Mouse (Mus musculus): ENCODE data around the gene Eral1. TPM values are rescaled to one million over a fixed set of nuclear protein-coding genes. Genes with fewer than 3 reads are reported as not detected.

The Eral1 gene
- polyA plus RNA-seq, 1 experiment from 2014 or later, result 24.3 TPM

DNA sequence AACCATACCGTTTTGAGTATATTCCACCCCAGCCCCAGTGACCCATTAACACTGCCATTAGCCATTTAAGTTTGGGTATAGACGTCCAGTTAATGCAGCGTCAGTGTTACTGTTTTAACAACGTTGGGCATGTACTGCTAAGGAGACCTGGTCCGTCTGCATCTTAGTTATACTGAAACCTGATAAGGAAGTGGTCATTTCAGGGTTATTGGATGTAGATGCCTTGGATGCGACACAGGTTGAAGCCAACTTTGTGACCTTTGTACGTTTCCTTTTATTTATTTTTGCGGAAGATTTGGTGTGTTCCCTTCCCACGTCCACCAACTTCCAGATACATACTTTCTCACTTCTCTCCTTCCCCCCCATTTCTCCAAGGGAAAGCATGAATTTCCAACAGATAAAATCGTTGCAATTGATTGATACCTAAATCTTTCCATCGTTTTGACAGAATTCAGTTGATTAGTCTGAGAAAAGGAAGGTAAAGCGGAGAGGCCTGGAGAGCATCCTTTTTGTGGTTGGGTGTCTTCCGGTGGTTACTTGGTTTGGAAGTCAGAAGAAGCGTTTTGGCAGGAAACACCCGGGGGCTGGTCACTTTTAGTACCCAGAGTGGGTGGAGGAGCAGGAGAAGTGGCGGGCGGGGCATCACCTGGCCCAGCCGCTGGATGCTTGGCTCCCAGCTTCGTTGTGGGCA, 34.6 kb upstream of the Eral1 start:
- Histone ChIP-seq H3K9me3 (no peaks in the 10 kb centered on the region), H3K4me2 (peak overlapping the region; percentile 71), H3K9ac (peak overlapping the region; percentile 91), H3K27me3 (replicated peaks) (no peaks in the 10 kb centered on the region), H3K4me3 (peak overlapping the region; percentile 81), H3K36me3 (no peaks in the 10 kb centered on the region), H3K4me1 (peaks cover 64% of the 10 kb centered on the region), H3K27ac (replicated peaks) (peak overlapping the region; percentile 84)
- 12% methylated on average over 19 of the region's 19 CpGs for WGBS
- no peak for ATAC-seq (ENCODE audit: extremely low read depth, insufficient number of reproducible peaks, low FRiP score, low TSS enrichment)

DNA sequence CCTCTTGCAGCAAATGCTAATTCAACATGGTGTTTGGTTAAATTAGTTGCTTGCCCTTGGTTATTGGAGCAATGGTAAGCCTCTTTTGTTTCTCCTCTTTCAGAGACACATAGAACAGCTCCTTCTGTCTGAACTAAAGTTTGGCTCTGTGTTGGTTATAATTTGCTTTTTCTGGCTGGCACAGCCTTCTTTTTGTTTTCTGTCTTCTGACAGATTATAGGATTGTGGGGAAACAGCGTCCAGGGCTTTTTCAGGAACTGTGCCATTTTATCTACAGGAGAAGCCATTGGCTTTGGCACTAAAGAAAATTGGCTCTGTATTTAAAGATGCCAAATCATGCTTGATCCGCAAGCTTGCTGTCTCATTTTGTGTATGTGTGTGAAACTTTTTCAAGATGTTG, 33.4 kb upstream of the Eral1 start:
- peaks cover 64% of the 10 kb centered on the region for H3K4me1 ChIP-seq
- H3K36me3 ChIP-seq, result no peaks in the 10 kb centered on the region
- no peaks in the 10 kb centered on the region for H3K27me3 ChIP-seq (replicated peaks)
- H3K4me3 ChIP-seq, result no peak overlapping the region
- no peak overlapping the region for H3K9ac ChIP-seq
- no peaks in the 10 kb centered on the region for H3K9me3 ChIP-seq
- no peak for ATAC-seq (ENCODE audit: extremely low read depth, insufficient number of reproducible peaks, low FRiP score, low TSS enrichment)
- 83% methylated on average over 2 of the region's 2 CpGs for WGBS
- no peak overlapping the region for H3K27ac ChIP-seq (replicated peaks)
- H3K4me2 ChIP-seq, result no peak overlapping the region

- no peak overlapping the region for H3K9ac ChIP-seq
- H3K36me3 ChIP-seq, result peaks cover 39% of the 10 kb centered on the region
These were observed 24.3 kb upstream of the Eral1 start for GRCm38 (mm10) chr11:78104501-78104900.

GRCm38 (mm10) chr11:78102958-78103747, 23.0 kb upstream of the Eral1 start:
- Histone ChIP-seq H3K27ac (replicated peaks) (no peak overlapping the region), H3K9ac (no peak overlapping the region), H3K9me3 (no peaks in the 10 kb centered on the region; the same call in 1 of the 2 replicates), H3K4me2 (no peak overlapping the region), H3K27me3 (replicated peaks) (no peaks in the 10 kb centered on the region), H3K4me1 (peaks cover 28% of the 10 kb centered on the region), H3K4me3 (no peak overlapping the region), H3K36me3 (peaks cover 49% of the 10 kb centered on the region)
- no peak for ATAC-seq (ENCODE audit: extremely low read depth, insufficient number of reproducible peaks, low FRiP score, low TSS enrichment)
- WGBS, result 65% methylated on average over 5 of the region's 5 CpGs

More at GRCm38 (mm10) chr11:78104501-78104900, 24.3 kb upstream of the Eral1 start:
- Histone ChIP-seq H3K4me1 (peaks cover 30% of the 10 kb centered on the region), H3K9me3 (no peaks in the 10 kb centered on the region; the same call in 1 of the 2 replicates), H3K27ac (replicated peaks) (no peak overlapping the region), H3K27me3 (replicated peaks) (no peaks in the 10 kb centered on the region), H3K4me2 (no peak overlapping the region), H3K4me3 (no peak overlapping the region)
- WGBS, result 88% methylated on average over 5 of the region's 5 CpGs
- no peak for ATAC-seq (ENCODE audit: extremely low read depth, insufficient number of reproducible peaks, low FRiP score, low TSS enrichment)

DNA sequence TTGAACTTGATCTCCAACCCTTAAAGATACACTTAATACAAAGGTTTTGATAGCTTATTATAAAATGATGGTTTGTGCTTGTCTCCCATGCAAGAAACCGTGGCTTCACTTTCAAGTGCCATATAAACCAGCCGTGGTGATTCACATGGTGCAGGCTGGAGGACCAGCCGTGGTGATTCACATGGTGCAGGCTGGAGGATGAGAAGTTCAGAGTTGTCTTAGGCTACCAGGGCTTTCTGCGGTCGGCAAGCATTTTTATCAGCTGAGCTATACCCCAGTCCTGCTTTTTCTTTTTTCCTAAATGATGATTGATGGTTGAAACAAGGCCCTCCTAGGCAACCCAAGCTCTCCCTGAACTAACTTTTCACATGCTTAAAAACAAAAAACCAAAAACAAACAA, 22.0 kb upstream of the Eral1 start:
- no peak overlapping the region for H3K9ac ChIP-seq
- H3K4me2 ChIP-seq, result no peak overlapping the region
- H3K9me3 ChIP-seq, result no peaks in the 10 kb centered on the region
- ATAC-seq (ENCODE audit: extremely low read depth, insufficient number of reproducible peaks, low FRiP score, low TSS enrichment), result no peak
- peaks cover 38% of the 10 kb centered on the region for H3K4me1 ChIP-seq
- WGBS, result 63% methylated on average over 5 of the region's 5 CpGs
- peaks cover 39% of the 10 kb centered on the region for H3K36me3 ChIP-seq
- H3K27me3 ChIP-seq (replicated peaks), result no peaks in the 10 kb centered on the region
- no peak overlapping the region for H3K4me3 ChIP-seq
- no peak overlapping the region for H3K27ac ChIP-seq (replicated peaks)

GRCm38 (mm10) chr11:78100746-78101145, 20.6 kb upstream of the Eral1 start:
- no peak for ATAC-seq (ENCODE audit: extremely low read depth, insufficient number of reproducible peaks, low FRiP score, low TSS enrichment)
- Histone ChIP-seq H3K9me3 (no peaks in the 10 kb centered on the region), H3K4me2 (0 out of 2 replicates have a peak overlapping the region, but pooled peaks have one; percentile 5), H3K9ac (peak overlapping the region; percentile 21; the same call in 1 of the 2 replicates), H3K4me3 (no peak overlapping the region), H3K36me3 (peaks cover 25% of the 10 kb centered on the region), H3K4me1 (peaks cover 51% of the 10 kb centered on the region), H3K27ac (replicated peaks) (no peak overlapping the region), H3K27me3 (replicated peaks) (no peaks in the 10 kb centered on the region)
- 71% methylated on average over 11 of the region's 11 CpGs for WGBS

GRCm38 (mm10) chr11:78097077-78097476, 16.9 kb upstream of the Eral1 start:
- Histone ChIP-seq H3K4me1 (peaks cover 55% of the 10 kb centered on the region), H3K36me3 (peaks cover 20% of the 10 kb centered on the region), H3K4me2 (peak overlapping the region; percentile 87), H3K9ac (peak overlapping the region; percentile 95), H3K27me3 (replicated peaks) (no peaks in the 10 kb centered on the region), H3K9me3 (no peaks in the 10 kb centered on the region), H3K27ac (replicated peaks) (peak overlapping the region; percentile 80), H3K4me3 (peak overlapping the region; percentile 44)
- 4% methylated on average over 3 of the region's 3 CpGs for WGBS
- no peak for ATAC-seq (ENCODE audit: extremely low read depth, insufficient number of reproducible peaks, low FRiP score, low TSS enrichment)

DNA sequence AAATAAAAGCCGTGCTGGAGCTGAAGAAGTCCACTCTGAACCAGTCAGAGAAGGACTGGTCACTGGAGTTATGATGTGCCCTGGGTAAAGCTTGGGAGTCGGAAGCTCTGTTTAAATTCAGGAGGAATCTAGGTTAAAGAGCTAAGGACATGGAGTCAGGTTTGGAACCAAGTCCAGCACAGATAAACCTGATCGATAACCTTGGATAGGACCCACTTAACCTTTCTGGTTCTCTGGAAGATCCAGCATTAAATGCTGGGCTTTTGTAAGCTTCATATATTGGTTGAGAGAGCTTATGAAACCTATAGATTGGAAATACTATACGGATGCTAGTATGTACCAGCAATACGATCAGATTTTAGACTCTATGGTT, 14.9 kb upstream of the Eral1 start:
- ATAC-seq (ENCODE audit: extremely low read depth, insufficient number of reproducible peaks, low FRiP score, low TSS enrichment), result no peak
- Histone ChIP-seq H3K27ac (replicated peaks) (peak overlapping the region; percentile 93), H3K4me3 (peak overlapping the region; percentile 82), H3K9me3 (no peaks in the 10 kb centered on the region), H3K27me3 (replicated peaks) (no peaks in the 10 kb centered on the region), H3K9ac (peak overlapping the region; percentile 95), H3K4me1 (peaks cover 40% of the 10 kb centered on the region), H3K4me2 (peak overlapping the region; percentile 87), H3K36me3 (peaks cover 14% of the 10 kb centered on the region; the same call in 1 of the 2 replicates)
- 15% methylated on average over 5 of the region's 5 CpGs for WGBS

GRCm38 (mm10) chr11:78094504-78095143, 14.4 kb upstream of the Eral1 start, which contains the start of gene Fam222b:
Fam222b (plus strand) TSS chr11:78094660.
- peaks cover 40% of the 10 kb centered on the region for H3K4me1 ChIP-seq
- under 1% methylated on average over 38 of the region's 38 CpGs for WGBS
- no peaks in the 10 kb centered on the region for H3K9me3 ChIP-seq
- no peaks in the 10 kb centered on the region for H3K27me3 ChIP-seq (replicated peaks)
- H3K9ac ChIP-seq, result peak within 1 kb of the TSS; percentile 95
- peak; percentile 87 for ATAC-seq (ENCODE audit: extremely low read depth, insufficient number of reproducible peaks, low FRiP score, low TSS enrichment)
- peaks cover 12% of the 10 kb centered on the region; the same call in 1 of the 2 replicates for H3K36me3 ChIP-seq
- peak within 1 kb of the TSS; percentile 87 for H3K4me2 ChIP-seq
- peak within 1 kb of the TSS; percentile 82 for H3K4me3 ChIP-seq
- H3K27ac ChIP-seq (replicated peaks), result peak within 1 kb of the TSS; percentile 93

DNA sequence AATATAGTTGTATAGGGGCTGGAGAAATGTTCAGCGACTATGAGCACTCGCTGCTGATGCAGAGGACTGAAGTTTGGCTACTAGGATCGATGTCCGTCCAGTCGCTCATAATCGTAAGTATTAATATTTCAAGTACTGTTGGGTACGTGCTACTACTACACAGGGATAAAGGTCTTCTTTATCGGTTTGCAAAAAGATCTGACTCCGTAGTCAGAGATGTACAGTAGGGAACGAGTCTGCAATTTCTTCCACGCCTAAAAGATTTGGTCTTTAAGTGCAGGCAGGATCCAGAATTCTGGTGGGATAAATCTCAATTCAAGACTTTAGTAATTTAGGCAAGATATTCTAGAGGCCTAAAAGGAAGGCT, 13.9 kb upstream of the Eral1 start:
- no peak for ATAC-seq (ENCODE audit: extremely low read depth, insufficient number of reproducible peaks, low FRiP score, low TSS enrichment)
- H3K27ac ChIP-seq (replicated peaks), result peak overlapping the region; percentile 93

DNA sequence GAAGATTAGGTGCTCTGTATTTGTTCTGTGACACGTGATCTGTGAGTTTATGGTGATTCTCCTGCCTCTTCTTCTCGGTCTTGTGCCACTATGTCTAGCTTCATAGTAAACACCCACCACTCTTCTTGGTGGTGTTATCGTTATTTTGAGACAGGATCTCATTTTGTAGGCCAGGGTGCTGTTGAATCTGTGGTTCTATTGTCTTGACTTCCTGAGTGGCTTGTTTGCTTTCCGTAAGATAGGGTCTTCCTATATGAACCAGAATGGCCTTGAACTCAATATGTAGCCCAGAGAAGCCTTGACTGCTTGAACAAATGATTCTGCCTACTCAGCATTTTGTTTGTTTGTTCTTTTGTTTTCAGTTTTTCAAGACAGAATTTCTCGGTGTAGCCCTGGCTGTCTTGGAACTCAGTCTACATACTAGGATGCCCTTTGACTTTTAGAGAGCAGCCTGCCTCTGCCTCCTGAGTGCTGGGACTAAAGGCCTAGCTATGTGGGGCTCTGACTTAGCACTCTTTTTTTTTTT, 7.6 kb upstream of the Eral1 start:
- H3K27ac ChIP-seq (replicated peaks), result peak overlapping the region; percentile 24; the same call in 1 of the 2 replicates
- no peaks in the 10 kb centered on the region; the same call in 1 of the 2 replicates for H3K4me1 ChIP-seq
- H3K4me2 ChIP-seq, result no peak overlapping the region
- H3K36me3 ChIP-seq, result no peaks in the 10 kb centered on the region
- H3K4me3 ChIP-seq, result no peak overlapping the region
- WGBS, result 70% methylated on average over 5 of the region's 5 CpGs
- no peak for ATAC-seq (ENCODE audit: extremely low read depth, insufficient number of reproducible peaks, low FRiP score, low TSS enrichment)
- no peaks in the 10 kb centered on the region for H3K27me3 ChIP-seq (replicated peaks)
- no peak overlapping the region for H3K9ac ChIP-seq
- H3K9me3 ChIP-seq, result no peaks in the 10 kb centered on the region

More for the DNA sequence above, 13.9 kb upstream of the Eral1 start:
- H3K9ac ChIP-seq, result peak overlapping the region; percentile 95
- H3K4me3 ChIP-seq, result peak overlapping the region; percentile 82
- 0 out of 2 replicates have a peak, but pooled peaks cover 9% of the 10 kb centered on the region for H3K36me3 ChIP-seq
- peak overlapping the region; percentile 87 for H3K4me2 ChIP-seq
- peaks cover 40% of the 10 kb centered on the region for H3K4me1 ChIP-seq
- H3K27me3 ChIP-seq (replicated peaks), result no peaks in the 10 kb centered on the region
- H3K9me3 ChIP-seq, result no peaks in the 10 kb centered on the region
- WGBS, result 44% methylated on average over 11 of the region's 11 CpGs
